Mouse (Mus musculus) myocyte (in vitro differentiated cells): ENCODE results near the gene Bricd5.

Experiments used
- E2F4 ChIP-seq: IDR thresholded peaks from one replicate; pipeline ENCODE4 v1.6.1; 2011; ENCODE audit warnings: mild to moderate bottlenecking, control low read depth, moderate library complexity; ENCODE audit not compliant: insufficient read depth
- MAX ChIP-seq: IDR thresholded peaks from one replicate; pipeline ENCODE4 v1.6.1; 2011; ENCODE audit warnings: low read depth, mild to moderate bottlenecking, control low read depth
- MYOG ChIP-seq, 3 experiments: IDR thresholded peaks; one replicate each; pipeline ENCODE4 v1.6.1; 2011; ENCODE audit warnings: control low read depth in 2 of 3, low read depth in 2 of 3, mild to moderate bottlenecking in 2 of 3; ENCODE audit not compliant: insufficient read length in 2 of 3, control insufficient read depth in 1 of 3, insufficient read depth in 1 of 3
- POLR2A ChIP-seq: IDR thresholded peaks from one replicate; pipeline ENCODE4 v1.6.1; 2011; ENCODE audit warnings: low read depth, mild to moderate bottlenecking, control low read depth, moderate library complexity; ENCODE audit not compliant: insufficient read length
- POLR2AphosphoS2 ChIP-seq: IDR thresholded peaks from one replicate; pipeline ENCODE4 v1.6.1; 2011; ENCODE audit warnings: low read depth, control low read depth; ENCODE audit not compliant: insufficient read length

DNA sequence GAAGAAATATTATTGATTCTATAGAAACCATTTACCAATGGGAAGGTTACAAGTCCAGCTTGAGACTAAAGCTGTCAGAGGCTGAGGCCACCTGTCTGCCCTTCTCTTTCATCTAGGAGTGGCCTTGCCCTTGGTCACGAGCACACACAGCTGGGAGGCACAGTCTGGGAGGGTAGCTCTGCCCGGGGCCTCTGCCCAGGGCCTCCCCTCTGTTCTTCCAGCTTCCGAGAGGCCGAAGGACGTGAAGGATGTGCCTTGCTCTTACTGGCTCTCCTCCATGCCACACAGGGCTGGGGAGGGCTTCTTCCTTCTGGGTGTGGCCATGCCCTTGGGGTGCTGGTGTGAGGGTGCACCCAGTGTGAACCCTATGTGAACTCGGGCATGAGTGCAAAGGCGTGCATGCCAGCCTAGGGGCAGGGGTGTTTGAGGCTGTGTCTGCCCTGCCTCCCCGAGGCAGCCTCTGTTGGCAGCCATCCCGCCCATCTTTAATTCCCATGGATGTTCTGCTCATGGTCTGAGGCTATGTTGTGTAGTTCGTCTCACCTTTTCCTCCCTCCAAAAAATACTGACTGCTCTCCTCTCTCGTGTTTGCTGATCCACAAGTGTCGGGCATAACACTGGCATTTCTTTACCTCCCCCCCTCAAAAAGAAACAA lies 34.2 kb downstream of the Bricd5 start:
- TF ChIP-seq POLR2AphosphoS2 = no peak
- TF ChIP-seq POLR2A = no peak
- TF ChIP-seq MAX = no peak
- TF ChIP-seq MYOG (IDR thresholded peaks at IDR 0.05; ENCODE audit: control insufficient read depth in 1 of 3, insufficient read depth in 1 of 3, insufficient read length in 2 of 3, low read depth in 2 of 3) = peak in 1 of 3 experiments; percentile 53
- TF ChIP-seq E2F4 = no peak
